Mouse (Mus musculus) ES-Bruce4 (cell line): ENCODE results near the gene Chd6. TPM values are rescaled to one million over a fixed set of nuclear protein-coding genes. Genes with fewer than 3 reads are reported as not detected.

ENCODE experiments used
- H3K27ac ChIP-seq: 2 replicates; pipeline ENCODE4 v1.5.1; 2012; ENCODE audit warnings: low read length, inconsistent platforms; ENCODE audit not compliant: insufficient read depth
- H3K27me3 ChIP-seq: 2 replicates; pipeline ENCODE4 v1.6.1; 2012; ENCODE audit warnings: mild to moderate bottlenecking, low read length, inconsistent platforms; ENCODE audit not compliant: control insufficient read depth, poor library complexity, insufficient read depth, severe bottlenecking
- H3K36me3 ChIP-seq: 2 replicates; pipeline ENCODE4 v1.6.1; 2012; ENCODE audit warnings: inconsistent platforms, mild to moderate bottlenecking, low read length, moderate library complexity; ENCODE audit not compliant: control insufficient read depth, poor library complexity, insufficient read depth, severe bottlenecking
- H3K4me1 ChIP-seq: one replicate; pipeline ENCODE4 v1.8.1; 2011; ENCODE audit warnings: low read length; ENCODE audit not compliant: control insufficient read depth, insufficient read depth
- H3K4me3 ChIP-seq: 2 replicates; pipeline ENCODE4 v1.5.1; 2011; ENCODE audit warnings: low read depth, mild to moderate bottlenecking, low read length
- H3K9ac ChIP-seq: 2 replicates; pipeline ENCODE4 v1.6.1; 2012; ENCODE audit warnings: low read depth, mild to moderate bottlenecking, inconsistent platforms; ENCODE audit not compliant: poor library complexity, severe bottlenecking
- H3K9me3 ChIP-seq: replicated peaks from 2 replicates; pipeline ENCODE4 v1.6.1; 2012; ENCODE audit warnings: mild to moderate bottlenecking, low read length, inconsistent platforms; ENCODE audit not compliant: control insufficient read depth, poor library complexity, insufficient read depth, severe bottlenecking
- CTCF ChIP-seq: IDR thresholded peaks from one replicate; pipeline ENCODE4 v1.8.1; 2011; ENCODE audit warnings: low read depth, low read length
- EP300 ChIP-seq: IDR thresholded peaks from 2 replicates; pipeline ENCODE4 v1.6.1; 2011; ENCODE audit warnings: low read depth, low read length; ENCODE audit not compliant: insufficient read depth
- POLR2A ChIP-seq: IDR thresholded peaks from one replicate; pipeline ENCODE4 v1.8.1; 2011; ENCODE audit warnings: low read length; ENCODE audit not compliant: insufficient read depth
- polyA plus RNA-seq: library from polyadenylated mRNA; stranded (reverse); fragments of >200 nt; gene quantifications from 2 replicates; pipeline ENCODE4 v1.2.4, GENCODE M21; 2011; ENCODE audit warnings: low read depth; ENCODE audit not compliant: missing spikeins, insufficient read depth, insufficient read length

Gene Chd6
- polyA plus RNA-seq, 1 experiment = 90.4 TPM

DNA sequence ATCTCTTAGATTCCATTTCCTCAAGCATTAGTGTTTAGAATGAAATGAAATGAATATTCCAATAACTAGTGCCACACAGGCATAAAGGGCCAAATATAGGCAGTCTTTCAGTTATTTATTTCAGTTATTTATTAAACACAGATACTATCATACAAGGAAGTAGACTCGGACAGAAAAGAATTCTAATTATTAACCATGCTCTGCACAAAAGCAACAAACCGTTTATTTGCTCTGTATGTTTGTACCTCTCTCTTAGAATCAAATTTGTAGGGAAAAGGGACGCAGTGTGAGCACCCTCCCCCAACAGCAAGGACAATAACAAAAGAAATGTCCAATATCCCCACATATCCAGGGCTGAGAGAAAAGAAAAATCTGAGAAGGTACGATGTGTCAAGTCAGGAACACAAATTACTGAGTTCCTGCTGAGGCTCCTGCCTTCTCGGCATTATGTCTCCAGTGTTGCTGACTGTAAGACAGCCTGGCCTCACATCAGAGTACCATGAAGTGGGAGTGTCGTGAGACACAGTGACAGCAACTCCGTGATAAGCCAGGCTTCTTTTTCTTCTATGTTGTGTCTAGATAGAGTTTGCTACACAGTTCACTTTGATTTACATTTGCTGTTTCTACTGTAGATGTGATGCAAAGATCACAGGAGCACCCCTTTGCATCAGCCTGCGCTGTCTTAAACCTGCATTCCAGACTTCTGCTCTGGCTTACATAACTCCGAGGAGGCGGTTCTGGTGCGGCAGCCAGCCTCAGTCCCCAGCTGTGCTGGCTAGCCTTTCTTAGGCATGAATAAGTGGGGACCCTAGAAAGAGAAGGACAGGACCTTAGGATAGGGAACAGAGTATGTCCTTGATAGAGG, 30.0 kb upstream of the Chd6 start:
- TF ChIP-seq POLR2A = no peak
- no peak for TF ChIP-seq EP300
- no peak for TF ChIP-seq CTCF
- Histone ChIP-seq H3K36me3 (no peaks in the 10 kb centered on the region), H3K4me3 (no peak overlapping the region), H3K4me1 (no peaks in the 10 kb centered on the region), H3K9me3 (no peaks in the 10 kb centered on the region), H3K9ac (no peak overlapping the region), H3K27ac (no peak overlapping the region), H3K27me3 (no peaks in the 10 kb centered on the region)

DNA sequence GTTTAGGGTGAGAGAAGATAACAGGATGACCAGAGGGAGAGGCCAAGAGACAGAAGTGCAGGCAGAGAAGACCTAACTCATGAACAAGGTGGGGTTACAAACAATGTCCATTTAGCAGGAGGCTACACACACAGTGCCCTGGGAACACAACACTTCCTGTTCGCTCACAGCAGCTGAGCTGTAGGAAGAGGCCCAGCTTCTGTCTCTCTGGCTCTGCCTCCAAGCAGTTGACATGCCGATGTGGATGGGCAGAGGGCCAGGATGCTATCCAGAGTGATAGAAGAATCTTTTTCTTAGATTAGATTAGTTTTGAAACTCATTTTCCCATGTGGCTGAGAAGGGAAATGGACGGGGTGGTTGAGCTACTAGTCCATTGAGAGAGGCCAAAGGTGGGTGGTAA, 28.1 kb upstream of the Chd6 start:
- no peaks in the 10 kb centered on the region for H3K4me1 ChIP-seq
- H3K27ac ChIP-seq = no peak overlapping the region
- H3K27me3 ChIP-seq = no peaks in the 10 kb centered on the region
- H3K9ac ChIP-seq = no peak overlapping the region
- no peaks in the 10 kb centered on the region for H3K36me3 ChIP-seq
- H3K4me3 ChIP-seq = no peak overlapping the region
- H3K9me3 ChIP-seq = no peaks in the 10 kb centered on the region
- no peak for TF ChIP-seq POLR2A
- no peak for TF ChIP-seq EP300
- no peak for TF ChIP-seq CTCF

DNA sequence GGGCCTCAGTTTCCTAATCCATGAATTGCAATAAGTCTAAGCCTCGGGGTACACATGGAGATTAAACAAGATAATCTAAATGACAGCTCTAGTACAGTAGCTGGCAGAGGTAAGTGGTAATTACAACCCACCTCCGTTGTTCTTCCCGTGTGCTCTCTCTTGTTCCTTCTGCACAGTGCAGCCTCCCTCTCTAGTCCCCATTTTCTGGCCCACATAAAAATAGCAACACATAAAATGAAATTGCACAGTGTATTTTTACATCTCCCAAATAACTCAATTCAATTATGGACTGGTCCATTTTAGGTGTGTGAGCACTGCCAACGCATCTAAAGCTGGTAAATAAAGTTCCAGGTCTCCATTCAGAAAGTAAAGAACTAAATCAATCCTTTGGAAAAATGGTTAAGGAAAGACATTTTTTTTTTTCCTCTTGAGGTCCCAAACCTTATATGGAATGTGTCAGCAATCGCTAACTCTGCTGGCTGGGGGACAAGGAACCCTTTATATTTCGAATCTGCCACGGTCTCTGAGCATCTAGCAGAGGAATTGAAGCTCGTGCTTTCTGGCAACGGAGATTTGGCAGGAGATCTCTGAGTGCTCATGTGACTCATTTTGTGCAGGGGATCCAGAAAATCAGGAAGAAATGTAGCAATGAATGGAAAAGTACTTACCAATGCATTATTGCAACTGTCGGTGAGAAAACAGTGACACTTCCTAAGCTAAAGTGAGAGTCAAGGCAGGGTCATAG, 19.7 kb upstream of the Chd6 start:
- no peaks in the 10 kb centered on the region for H3K36me3 ChIP-seq
- TF ChIP-seq EP300 (no peak), POLR2A (no peak), CTCF (no peak)
- no peak overlapping the region for H3K9ac ChIP-seq
- H3K4me3 ChIP-seq = no peak overlapping the region
- no peaks in the 10 kb centered on the region for H3K27me3 ChIP-seq
- no peak overlapping the region for H3K27ac ChIP-seq
- no peaks in the 10 kb centered on the region for H3K9me3 ChIP-seq
- no peaks in the 10 kb centered on the region for H3K4me1 ChIP-seq

DNA sequence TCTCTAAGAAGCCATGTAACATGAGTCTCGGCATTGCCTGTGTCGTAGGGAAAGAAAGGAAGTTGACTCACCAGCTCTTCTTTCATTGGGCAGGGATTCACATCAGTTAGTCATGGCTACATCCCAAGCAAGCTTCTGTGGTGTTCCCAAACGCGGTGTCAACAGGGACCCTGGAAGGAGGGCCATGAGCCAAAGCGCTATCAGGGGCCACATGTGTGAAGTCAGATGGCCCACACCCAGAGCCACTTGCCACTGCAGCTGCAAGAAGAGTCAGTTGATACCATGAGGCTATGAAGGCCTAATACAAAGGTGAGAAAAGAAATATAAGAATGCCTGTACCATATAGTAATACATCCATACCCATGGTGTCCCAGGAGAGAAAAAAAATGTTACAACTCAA, 3.1 kb upstream of the Chd6 start:
- Histone ChIP-seq H3K27me3 (no peaks in the 10 kb centered on the region), H3K4me1 (no peaks in the 10 kb centered on the region)
- TF ChIP-seq CTCF (no peak), EP300 (no peak), POLR2A (no peak)

DNA sequence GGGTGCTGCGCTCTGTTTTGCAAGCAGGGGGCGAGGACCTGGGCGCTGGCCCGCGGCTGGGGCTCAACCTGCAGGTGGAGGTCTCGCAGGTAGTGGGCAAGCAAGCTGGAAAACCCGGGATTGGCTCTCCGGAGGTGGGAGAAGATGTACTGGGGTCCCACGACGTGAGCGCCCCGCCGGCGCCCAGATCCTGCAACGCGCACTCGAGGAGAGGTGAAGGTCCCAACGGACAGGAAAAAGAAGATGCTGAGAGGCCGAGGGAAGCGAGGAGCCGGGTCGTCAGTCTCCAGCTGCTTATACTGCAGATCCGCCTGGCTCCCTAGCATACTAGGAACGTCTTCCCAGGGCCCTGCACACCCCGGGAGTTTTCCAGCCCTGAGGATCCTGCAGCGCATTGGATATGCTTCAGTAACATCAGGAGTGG, 535 bp upstream of the Chd6 start:
- no peaks in the 10 kb centered on the region for H3K9me3 ChIP-seq
- no peaks in the 10 kb centered on the region for H3K4me1 ChIP-seq
- no peak overlapping the region for H3K27ac ChIP-seq
- H3K4me3 ChIP-seq = peak overlapping the region; percentile 65
- peak overlapping the region; percentile 24 for H3K9ac ChIP-seq
- no peak for TF ChIP-seq EP300
- no peak for TF ChIP-seq CTCF
- no peak for TF ChIP-seq POLR2A
- no peaks in the 10 kb centered on the region for H3K27me3 ChIP-seq
- no peaks in the 10 kb centered on the region for H3K36me3 ChIP-seq

More for the DNA sequence above, 3.1 kb upstream of the Chd6 start:
- Histone ChIP-seq H3K9ac (no peak overlapping the region), H3K27ac (no peak overlapping the region; the same call in 1 of the 2 replicates), H3K9me3 (no peaks in the 10 kb centered on the region), H3K4me3 (no peak overlapping the region), H3K36me3 (no peaks in the 10 kb centered on the region)
